Mouse (Mus musculus) limb, embryonic 14.5 days (tissue): ENCODE measurements around the gene Mia. TPM values are rescaled to one million over a fixed set of nuclear protein-coding genes. Genes with fewer than 3 reads are reported as not detected.

Source experiments
- ATAC-seq: fragments of 200-750 bp; cut with Nextera tagmentation; 2 replicates; pipeline ENCODE4 v1.8.0; 2017; ENCODE audit warnings: low read depth, moderate number of reproducible peaks, moderate TSS enrichment; ENCODE audit not compliant: low FRiP score
- DNase-seq: peaks from one replicate; pipeline ENCODE4 v3.0.0-alpha.2; 2015; ENCODE audit warnings: low spot score
- H3K27ac ChIP-seq: fragments of 300-500 bp; sonication (generic); replicated peaks from 2 replicates; pipeline ENCODE4 v1.5.1; 2014; ENCODE audit warnings: low read depth, mild to moderate bottlenecking, low read length, moderate library complexity, mixed read lengths
- H3K27me3 ChIP-seq: fragments of 300-500 bp; sonication (generic); 2 replicates; pipeline ENCODE4 v1.6.1; 2014; ENCODE audit warnings: low read length, mixed read lengths; ENCODE audit not compliant: control insufficient read depth, insufficient read depth
- H3K36me3 ChIP-seq: fragments of 300-500 bp; sonication (generic); 2 replicates; pipeline ENCODE4 v1.6.1; 2014; ENCODE audit warnings: mild to moderate bottlenecking, low read length, moderate library complexity, mixed read lengths; ENCODE audit not compliant: control insufficient read depth, insufficient read depth
- H3K4me1 ChIP-seq: fragments of 300-500 bp; sonication (generic); 2 replicates; pipeline ENCODE4 v1.6.1; 2014; ENCODE audit warnings: antibody characterized with exemption, low read length, mixed read lengths; ENCODE audit not compliant: control insufficient read depth, insufficient read depth
- H3K4me2 ChIP-seq: fragments of 300-500 bp; sonication (generic); replicated peaks from 2 replicates; pipeline ENCODE4 v1.6.1; 2014; ENCODE audit warnings: low read depth, mild to moderate bottlenecking, low read length, moderate library complexity; ENCODE audit not compliant: severe bottlenecking
- H3K4me3 ChIP-seq: fragments of 300-500 bp; sonication (generic); replicated peaks from 2 replicates; pipeline ENCODE4 v1.5.1; 2014; ENCODE audit warnings: low read length
- H3K9ac ChIP-seq: fragments of 300-500 bp; sonication (generic); 2 replicates; pipeline ENCODE4 v1.6.1; 2014; ENCODE audit warnings: mild to moderate bottlenecking, low read depth, low read length, moderate library complexity; ENCODE audit not compliant: severe bottlenecking
- H3K9me3 ChIP-seq: fragments of 300-500 bp; sonication (generic); 2 replicates; pipeline ENCODE4 v1.6.1; 2016; ENCODE audit warnings: low read length; ENCODE audit not compliant: control insufficient read depth
- POLR2A ChIP-seq: fragments of 200-500 bp; IDR thresholded peaks from 2 replicates; pipeline ENCODE4 v1.8.0; 2012; ENCODE audit warnings: inconsistent platforms, mild to moderate bottlenecking, moderate library complexity, borderline replicate concordance; ENCODE audit not compliant: insufficient read depth, insufficient read length; ENCODE audit errors: extremely low read depth
- WGBS: fragments of 180-500 bp; shearing (Covaris S2); extraction: QIAGEN DNeasy Blood & Tissue Kit; methylation state at CpG from one replicate; pipeline ENCODE4 v1.1.7; 2014; 5-methylcytosine and 5-hydroxymethylcytosine counted together
- polyA plus RNA-seq, 2 experiments: library from polyadenylated mRNA; depleted of rRNA in 1 of 2; stranded (reverse) in 1 of 2; unstranded in 1 of 2; fragments of >200 nt; fragmentation: Nextera tagmentation in 1 of 2; extraction: Ambion mirVana in 1 of 2; gene quantifications; 2 replicates each; pipeline versions ENCODE4 v1.2.1 to v1.2.3; 2012 to 2014

Mia gene
- polyA plus RNA-seq, 2 experiments: 156 to 193 TPM

- WGBS: 61% methylated on average over 11 of the region's 11 CpGs
- TF ChIP-seq POLR2A: no peak
- Histone ChIP-seq H3K27ac (no peak overlapping the region), H3K9me3 (no peaks in the 10 kb centered on the region), H3K36me3 (peaks cover 6% of the 10 kb centered on the region; the same call in 1 of the 2 replicates), H3K4me3 (0 out of 2 replicates have a peak overlapping the region, but pooled peaks have one; percentile 79), H3K27me3 (no peaks in the 10 kb centered on the region), H3K4me2 (peak overlapping the region; percentile 64), H3K9ac (peak overlapping the region; percentile 67; the same call in 1 of the 2 replicates), H3K4me1 (peaks cover 29% of the 10 kb centered on the region)
- DNase-seq (no peak), ATAC-seq (no peak)
These were observed 44.1 kb upstream of the Mia start for GRCm38 (mm10) chr7:27224877-27225575.

GRCm38 (mm10) chr7:27222538-27222937 is 41.6 kb upstream of the Mia start:
- H3K4me1 ChIP-seq: peaks cover 29% of the 10 kb centered on the region
- H3K36me3 ChIP-seq: peaks cover 25% of the 10 kb centered on the region
- WGBS: 73% methylated on average over 1 of the region's 1 CpGs
- DNase-seq: no peak
- no peak overlapping the region for H3K4me3 ChIP-seq
- no peaks in the 10 kb centered on the region for H3K9me3 ChIP-seq
- TF ChIP-seq POLR2A: no peak
- no peak overlapping the region for H3K4me2 ChIP-seq
- no peak overlapping the region for H3K27ac ChIP-seq
- H3K9ac ChIP-seq: no peak overlapping the region
- no peak for ATAC-seq
- H3K27me3 ChIP-seq: no peaks in the 10 kb centered on the region

GRCm38 (mm10) chr7:27221939-27222338 is 41.0 kb upstream of the Mia start:
- H3K9ac ChIP-seq: no peak overlapping the region
- TF ChIP-seq POLR2A: no peak
- ATAC-seq (no peak), DNase-seq (no peak)
- H3K27ac ChIP-seq: no peak overlapping the region
- H3K36me3 ChIP-seq: peaks cover 27% of the 10 kb centered on the region
- peaks cover 25% of the 10 kb centered on the region for H3K4me1 ChIP-seq
- H3K4me3 ChIP-seq: no peak overlapping the region
- no peaks in the 10 kb centered on the region for H3K9me3 ChIP-seq
- H3K27me3 ChIP-seq: no peaks in the 10 kb centered on the region
- 73% methylated on average over 6 of the region's 6 CpGs for WGBS
- no peak overlapping the region for H3K4me2 ChIP-seq

- Histone ChIP-seq H3K9ac (no peak overlapping the region), H3K9me3 (no peaks in the 10 kb centered on the region), H3K27me3 (no peaks in the 10 kb centered on the region), H3K36me3 (peaks cover 46% of the 10 kb centered on the region), H3K27ac (no peak overlapping the region), H3K4me2 (no peak overlapping the region), H3K4me3 (no peak overlapping the region), H3K4me1 (peaks cover 5% of the 10 kb centered on the region)
- no peak for TF ChIP-seq POLR2A
- no peak for DNase-seq
- ATAC-seq: no peak
- 78% methylated on average over 11 of the region's 11 CpGs for WGBS
These were observed 39.0 kb upstream of the Mia start for GRCm38 (mm10) chr7:27219937-27220336.

GRCm38 (mm10) chr7:27218586-27218985 is 37.6 kb upstream of the Mia start:
- ATAC-seq: no peak
- WGBS: 80% methylated on average over 7 of the region's 7 CpGs
- H3K27me3 ChIP-seq: no peaks in the 10 kb centered on the region
- H3K9ac ChIP-seq: no peak overlapping the region
- H3K36me3 ChIP-seq: peaks cover 56% of the 10 kb centered on the region
- H3K4me1 ChIP-seq: no peaks in the 10 kb centered on the region
- no peak for DNase-seq
- H3K27ac ChIP-seq: no peak overlapping the region
- no peaks in the 10 kb centered on the region for H3K9me3 ChIP-seq
- H3K4me2 ChIP-seq: no peak overlapping the region
- TF ChIP-seq POLR2A: no peak
- H3K4me3 ChIP-seq: no peak overlapping the region

DNA sequence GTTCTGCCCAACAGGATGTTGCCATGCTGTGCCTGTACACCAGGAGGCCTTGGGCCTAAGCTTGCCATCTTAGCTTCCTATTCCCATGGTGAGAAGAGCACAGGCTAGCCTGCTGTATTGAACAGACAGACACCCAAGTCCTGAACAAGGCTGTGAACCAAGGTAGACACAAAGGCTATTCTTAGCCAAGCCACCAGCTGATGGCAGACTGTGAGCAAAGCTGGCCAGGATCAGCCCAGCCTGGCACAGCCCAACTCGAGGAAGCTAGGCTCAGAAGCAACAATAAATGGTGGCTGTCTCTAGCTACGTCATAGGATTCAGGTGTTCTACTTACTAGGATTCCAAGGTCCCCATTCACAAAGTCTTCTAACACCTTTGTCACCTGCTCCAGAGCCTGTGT is 31.7 kb upstream of the Mia start:
- Histone ChIP-seq H3K27ac (no peak overlapping the region), H3K4me2 (no peak overlapping the region), H3K4me3 (no peak overlapping the region), H3K9ac (no peak overlapping the region), H3K4me1 (no peaks in the 10 kb centered on the region), H3K9me3 (no peaks in the 10 kb centered on the region), H3K27me3 (no peaks in the 10 kb centered on the region), H3K36me3 (peaks cover 91% of the 10 kb centered on the region)
- TF ChIP-seq POLR2A: no peak
- 89% methylated on average over 2 of the region's 2 CpGs for WGBS
- DNase-seq (no peak), ATAC-seq (no peak)
